Mouse (Mus musculus): ENCODE data around the gene Isg15. TPM values are rescaled to one million over a fixed set of nuclear protein-coding genes. Genes with fewer than 3 reads are reported as not detected.
A peak's percentile ranks its signal among the peaks of the same experiment; 100 is the strongest.

The Isg15 gene
- total RNA-seq, 2 experiments from 2014 or later = 0.33 TPM; not detected in 1

DNA sequence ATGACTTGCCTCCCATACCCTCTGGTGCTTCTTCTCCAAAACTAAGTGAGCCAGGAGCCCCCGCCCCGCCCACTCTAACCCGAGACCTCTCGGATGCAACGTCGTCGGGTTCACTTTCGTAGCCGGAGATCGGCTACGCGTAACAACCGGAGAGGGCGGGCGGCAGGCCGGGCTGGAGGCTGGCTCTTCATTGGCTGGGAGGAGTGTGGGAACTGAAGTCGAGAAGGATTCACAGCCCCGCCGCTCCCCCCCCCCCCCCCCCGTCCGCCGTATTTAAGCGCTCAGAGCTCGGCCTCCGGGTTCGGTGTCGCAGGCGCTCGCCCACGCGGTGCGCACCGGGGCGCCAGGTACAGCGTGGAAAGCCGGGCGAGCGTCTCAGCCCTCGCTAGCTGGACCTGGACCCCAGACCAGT lies 2.4 kb upstream of the Isg15 start, which contains the start of gene AW011738:
AW011738 (plus strand) TSS at position 304 of the 412 bp plus-strand sequence.
- peak; percentile 61 for DNase-seq

DNA sequence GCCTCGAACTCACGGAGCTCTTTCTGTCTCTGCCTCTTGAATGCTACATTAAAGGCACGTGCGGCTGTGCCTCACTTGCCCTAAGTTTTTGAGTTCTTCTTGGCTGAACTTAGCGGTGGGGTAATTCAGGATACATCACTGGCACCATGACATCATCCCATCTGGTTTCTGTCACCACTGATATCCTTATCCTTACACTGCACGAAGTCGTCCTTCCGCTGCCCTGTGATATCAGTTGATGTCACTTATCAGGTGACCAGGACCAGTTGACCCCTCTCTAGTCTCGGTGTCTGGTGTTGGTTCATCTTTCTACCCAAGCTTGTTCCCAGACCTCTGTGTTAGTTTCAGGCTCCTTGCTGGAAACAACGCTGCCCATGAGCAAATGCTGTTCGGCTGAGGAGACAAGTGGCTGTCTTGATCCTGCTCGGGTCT lies 1.9 kb upstream of the Isg15 start:
- DNase-seq = no peak

- peak; percentile 92 for DNase-seq
These were observed 2.8 kb downstream of the Isg15 start for GRCm38 (mm10) chr4:156197829-156198205.

GRCm38 (mm10) chr4:156197131-156197828 lies 3.3 kb downstream of the Isg15 start, which contains the start of gene Agrn:
Agrn (minus strand) TSS chr4:156197488.
- DNase-seq = peak; percentile 76

DNA sequence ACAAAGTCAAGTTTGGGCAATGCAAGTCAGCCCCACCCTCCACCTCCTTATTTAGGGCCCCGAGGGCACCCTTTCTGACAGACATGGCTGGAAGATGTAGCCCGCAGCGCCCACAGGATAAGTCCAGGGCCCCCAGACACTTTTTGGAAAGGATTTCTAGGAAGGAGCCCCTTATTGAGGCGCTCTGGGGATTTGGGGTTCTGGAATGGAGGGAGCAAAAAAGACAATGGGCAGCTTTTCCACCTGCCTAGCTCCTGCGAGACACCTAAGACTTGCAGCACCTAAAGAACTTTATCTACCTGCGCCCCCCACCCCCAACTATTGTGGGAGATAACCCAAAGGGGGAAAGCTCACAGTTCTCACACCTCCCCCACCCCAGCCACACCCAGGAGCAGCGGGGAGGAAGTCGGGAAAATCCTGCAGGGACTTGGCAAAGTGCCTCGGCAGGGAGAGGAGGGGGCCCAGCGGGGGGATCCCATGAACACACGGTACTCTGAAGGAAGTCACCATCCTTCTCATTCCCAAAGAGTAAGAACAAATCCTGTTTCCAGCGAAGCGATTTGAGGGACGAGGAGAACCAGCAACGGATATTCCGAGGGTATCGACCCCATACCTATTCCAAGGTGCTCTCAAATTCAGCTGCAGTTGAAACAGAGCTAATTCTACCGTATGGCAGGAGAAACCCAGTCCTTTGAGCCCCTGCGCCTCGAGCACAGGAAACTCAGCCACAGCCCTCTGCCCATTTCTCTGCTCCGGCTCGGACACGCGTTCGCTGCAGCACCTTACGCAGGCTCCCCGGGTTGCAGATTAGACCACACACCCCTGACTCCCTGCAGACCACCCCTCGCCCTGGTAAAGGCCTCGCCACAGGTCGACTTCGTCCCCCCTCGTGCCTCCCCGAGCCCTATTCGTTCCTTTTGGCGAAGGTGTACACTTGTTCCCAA lies 4.4 kb downstream of the Isg15 start:
- peak; percentile 52 for DNase-seq

- no peak for DNase-seq
These were observed 6.3 kb downstream of the Isg15 start for GRCm38 (mm10) chr4:156194346-156194745.

DNA sequence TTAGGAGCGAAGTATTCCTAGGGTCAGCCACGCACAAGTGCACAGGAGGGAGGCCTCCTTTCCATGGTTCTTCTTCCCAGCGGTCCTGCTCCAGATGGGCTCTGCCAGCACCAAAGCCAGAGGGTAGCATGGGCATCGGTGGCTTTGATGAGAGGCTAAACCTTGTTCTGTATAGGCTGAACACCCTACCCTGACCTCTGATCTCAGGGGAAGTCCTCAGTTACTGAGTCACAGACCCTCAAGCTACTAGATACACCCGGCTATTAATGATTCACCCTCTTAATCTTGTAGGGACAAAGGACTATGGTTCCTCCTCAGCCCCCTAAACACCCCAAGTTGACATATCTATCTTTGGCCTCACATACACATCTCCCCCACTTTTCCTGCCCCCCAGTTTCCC lies 6.7 kb downstream of the Isg15 start:
- no peak for DNase-seq

DNA sequence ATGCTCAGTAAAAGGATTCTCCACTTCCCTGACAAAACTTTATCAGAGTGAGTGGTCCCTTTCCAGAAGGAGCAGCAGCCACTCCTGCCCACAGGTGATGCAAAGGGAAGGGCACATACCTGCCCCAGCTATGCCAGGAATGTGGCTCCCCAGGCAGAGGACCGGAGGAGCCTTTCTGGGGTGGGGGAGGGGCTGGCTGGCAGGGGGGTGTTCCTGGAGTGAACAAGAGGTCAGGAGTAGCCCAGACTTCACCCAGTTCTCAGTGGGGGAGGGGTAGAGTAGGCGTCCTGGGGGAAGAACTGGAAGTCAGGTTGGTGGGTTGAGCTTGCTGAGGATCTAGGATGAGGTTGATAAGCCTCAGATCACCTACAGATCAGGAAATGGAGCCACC lies 7.4 kb downstream of the Isg15 start:
- DNase-seq = no peak

- no peak for DNase-seq
These were observed 8.0 kb downstream of the Isg15 start for GRCm38 (mm10) chr4:156192421-156193199.

DNA sequence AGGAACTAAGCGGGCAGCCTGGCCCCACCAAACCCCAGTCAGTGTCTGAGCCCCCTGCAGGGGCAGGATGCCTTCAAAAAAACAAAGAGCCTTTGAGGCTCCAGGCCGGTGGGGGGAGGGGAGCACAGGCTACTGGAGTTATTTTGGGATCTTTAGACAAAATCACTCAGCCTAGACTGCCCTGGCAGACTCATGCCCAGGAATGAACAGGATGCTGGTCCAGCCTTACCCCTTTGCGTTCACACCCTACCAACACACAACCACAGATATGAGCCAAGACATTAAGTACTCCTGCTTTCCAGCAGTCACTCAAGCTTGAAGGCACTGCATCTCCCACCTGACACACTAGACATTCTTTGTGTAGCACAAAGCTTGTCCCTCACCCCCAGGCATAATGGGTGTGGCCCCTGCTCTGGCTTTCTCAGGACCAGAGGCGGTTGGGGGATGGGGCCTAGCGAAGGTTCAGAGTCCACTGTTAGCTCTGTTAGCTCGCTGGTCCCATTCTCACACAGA lies 11.8 kb downstream of the Isg15 start:
- no peak for DNase-seq

- DNase-seq = no peak
These were observed 12.3 kb downstream of the Isg15 start for GRCm38 (mm10) chr4:156188162-156188810.

DNA sequence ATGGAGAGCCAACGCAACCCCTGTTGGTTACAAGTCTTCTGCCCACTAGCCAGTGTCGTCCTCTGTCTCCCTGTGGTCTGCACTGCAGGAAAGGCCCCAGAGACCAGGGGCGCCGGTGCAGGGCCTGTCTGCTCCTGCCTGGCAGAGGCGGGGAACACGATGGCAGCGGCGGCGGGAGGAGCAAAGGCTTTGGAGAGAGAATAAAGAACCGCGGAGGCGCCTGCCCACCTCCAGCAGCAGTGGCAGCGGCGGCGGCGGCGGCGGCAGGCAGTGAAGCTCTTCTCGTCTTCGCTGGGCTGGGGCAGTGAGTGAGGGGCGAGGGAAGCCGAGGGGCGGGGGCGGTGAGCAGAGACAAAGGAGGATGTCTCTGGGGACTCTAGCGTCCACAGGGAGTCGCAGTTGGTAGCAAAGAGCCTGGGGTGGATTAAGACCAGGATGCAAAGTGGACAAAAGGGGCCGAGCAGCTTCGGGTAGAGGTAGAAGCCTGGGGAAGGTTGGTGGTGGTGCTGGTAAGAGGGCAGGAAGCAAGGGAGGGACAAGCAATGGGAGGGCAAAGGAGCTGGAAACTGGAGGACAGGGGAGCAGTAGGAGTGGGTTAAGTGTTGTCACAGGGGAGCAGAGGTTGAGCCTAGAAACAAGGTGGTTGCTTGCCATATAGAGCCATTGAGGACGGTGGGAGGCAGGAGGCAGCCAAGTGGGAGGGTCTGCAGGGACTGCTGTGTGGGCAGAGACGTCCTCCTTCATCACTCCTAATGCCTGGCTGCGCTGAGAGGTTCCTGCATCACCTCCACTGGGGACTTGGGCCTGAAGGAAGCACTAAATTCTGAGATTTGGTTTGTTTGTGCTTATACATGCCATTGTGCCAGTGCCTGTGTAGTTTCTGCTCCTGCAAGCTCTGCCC lies 14.4 kb downstream of the Isg15 start:
- no peak for DNase-seq

DNA sequence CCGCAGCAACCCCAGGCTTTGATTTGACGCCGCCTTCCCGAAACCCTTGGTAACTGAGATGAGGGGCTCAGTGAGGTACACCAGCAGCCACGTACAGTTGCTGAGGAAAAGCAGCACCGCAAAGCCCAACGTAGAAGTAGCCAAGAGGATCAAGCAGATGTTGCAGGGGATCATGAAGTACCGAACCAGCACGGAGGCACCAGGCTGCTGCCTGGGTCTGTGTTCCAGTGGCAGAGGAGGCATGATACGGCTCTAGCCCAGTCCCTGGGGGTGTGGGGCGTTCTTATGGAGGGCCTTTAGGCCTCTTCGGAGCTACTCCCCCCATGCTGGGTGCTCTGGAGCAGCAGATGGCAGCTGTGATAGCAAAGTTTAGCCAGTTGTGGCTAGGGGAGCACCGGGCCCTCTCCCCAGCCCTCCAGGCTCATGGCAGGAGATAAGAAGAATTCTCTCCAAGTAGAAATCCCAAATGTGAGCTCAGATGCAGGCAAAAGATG lies 15.1 kb downstream of the Isg15 start:
- DNase-seq = no peak

DNA sequence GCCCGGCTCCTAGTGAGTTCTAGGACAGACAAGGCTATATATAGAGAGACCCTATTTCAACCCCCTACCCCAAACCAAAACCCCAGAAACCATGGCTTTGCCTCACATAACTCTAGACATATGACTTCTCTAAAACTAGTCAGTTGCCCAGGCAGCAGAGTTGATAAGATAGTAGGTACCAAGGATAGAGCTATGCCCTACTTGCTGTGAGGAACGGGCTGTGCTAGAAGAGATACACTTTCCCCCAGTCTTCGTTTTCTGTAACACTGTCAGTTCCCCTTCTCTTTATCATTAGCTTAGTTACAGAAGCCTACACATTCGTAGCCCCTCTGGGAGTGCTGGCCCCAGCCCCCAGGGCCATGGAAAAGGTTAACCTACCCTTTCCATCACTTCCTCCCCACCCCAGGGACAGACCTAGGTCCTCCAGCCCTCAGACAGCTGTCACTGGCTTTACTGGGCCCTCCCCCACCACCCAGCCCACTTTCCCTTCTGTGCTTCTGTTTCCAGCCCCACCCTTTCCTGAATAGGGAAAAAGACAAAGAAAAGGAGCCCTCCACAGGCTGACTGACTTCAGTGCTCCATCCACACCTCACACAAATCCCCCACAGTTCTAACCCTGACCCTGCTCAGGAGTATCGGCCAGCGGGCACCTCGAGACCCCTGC lies 16.2 kb downstream of the Isg15 start:
- DNase-seq = no peak

DNA sequence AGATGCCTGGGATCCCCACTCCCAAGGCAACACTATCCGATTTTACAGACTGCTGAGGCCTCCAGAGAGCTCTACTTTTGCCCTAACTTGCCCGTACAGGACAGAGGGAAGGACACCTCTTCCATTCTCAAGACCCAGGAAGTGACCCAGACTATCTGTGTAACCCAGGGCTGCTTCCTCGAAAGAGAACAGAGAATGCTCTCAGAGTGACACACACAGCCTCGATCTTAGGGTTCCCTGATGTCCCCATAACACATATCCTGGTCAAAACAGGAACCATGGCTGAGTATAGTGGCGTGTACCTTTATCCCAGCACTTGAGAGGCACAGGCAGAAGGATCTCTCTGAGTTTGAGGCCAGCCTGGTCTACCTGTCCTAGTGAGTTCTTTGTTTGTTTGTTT lies 16.9 kb downstream of the Isg15 start:
- no peak for DNase-seq

DNA sequence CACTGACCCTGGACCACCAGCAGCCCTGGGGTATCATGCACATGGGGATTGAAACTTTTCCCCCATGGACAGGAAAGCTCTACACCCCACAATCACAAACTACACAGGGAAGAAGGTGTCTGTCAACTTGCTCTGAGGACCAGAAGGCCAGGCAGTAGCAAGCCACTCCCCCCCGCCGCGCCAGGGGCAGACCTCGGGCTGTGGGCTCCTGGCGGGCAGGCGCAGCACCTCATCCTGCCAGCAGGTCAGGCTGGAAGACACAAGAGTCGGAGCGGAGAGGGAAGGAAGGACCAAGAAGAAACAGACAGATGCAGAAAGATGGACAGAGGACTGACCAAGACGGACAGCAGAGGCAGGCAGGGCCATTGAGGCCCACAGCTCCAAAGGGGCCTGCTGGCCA lies 23.0 kb downstream of the Isg15 start:
- no peak for DNase-seq

- DNase-seq = no peak
These were observed 28.8 kb downstream of the Isg15 start for GRCm38 (mm10) chr4:156171828-156172227.

DNA sequence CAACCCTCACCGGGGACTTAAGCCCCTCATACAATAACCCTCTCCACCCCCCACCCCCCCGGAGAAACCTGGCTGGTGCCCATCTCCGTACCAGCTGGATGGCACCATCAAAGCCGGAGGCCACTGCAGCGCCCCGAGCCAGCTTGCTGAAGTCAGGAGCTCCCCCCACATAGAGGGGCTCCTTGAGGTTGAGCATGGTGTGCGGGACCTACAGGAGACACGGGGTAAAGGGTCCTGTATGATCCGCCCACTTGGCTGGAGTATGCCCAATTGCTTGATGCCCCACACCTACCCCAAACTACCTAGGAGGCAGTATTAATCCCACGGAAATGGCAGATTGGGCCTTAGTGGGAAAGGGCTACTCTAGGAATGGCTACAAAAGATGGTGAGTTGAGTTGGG lies 31.5 kb downstream of the Isg15 start:
- no peak for DNase-seq

- no peak for DNase-seq
These were observed 32.0 kb downstream of the Isg15 start for GRCm38 (mm10) chr4:156168611-156169010.

GRCm38 (mm10) chr4:156166477-156166876 lies 34.1 kb downstream of the Isg15 start:
- no peak for DNase-seq

Data from gastrocnemius, postnatal 10 days (tissue).